Mouse (Mus musculus) gastrocnemius, adult 18-20 months (tissue): ENCODE measurements around the gene Plekhh3. TPM values are rescaled to one million over a fixed set of nuclear protein-coding genes. Genes with fewer than 3 reads are reported as not detected.
"Not testable (repeated sequence)": the region's sequence is repeated elsewhere in the genome, so short reads cannot be mapped to it uniquely, and the experiment has no call there.

Experiments used
- DNase-seq: peaks from one replicate; pipeline ENCODE4 v3.0.0; 2021; ENCODE audit warnings: low spot score
- total RNA-seq, 2 experiments: library from RNA; stranded (reverse); gene quantifications; 2 replicates each; pipeline ENCODE4 v1.2.3; 2021

The Plekhh3 gene
- total RNA-seq, 2 experiments from 2014 or later, result 19.4 to 24.2 TPM

GRCm38 (mm10) chr11:101151063-101151462, 20.1 kb downstream of the Plekhh3 start:
- no peak for DNase-seq

- DNase-seq, result peak; percentile 57
These were observed 21.7 kb downstream of the Plekhh3 start for GRCm38 (mm10) chr11:101149178-101150105.

GRCm38 (mm10) chr11:101148751-101149150, 22.4 kb downstream of the Plekhh3 start:
- DNase-seq, result no peak

GRCm38 (mm10) chr11:101146377-101146776, 24.8 kb downstream of the Plekhh3 start:
- DNase-seq, result no peak

- DNase-seq, result no peak
These were observed 27.6 kb downstream of the Plekhh3 start for GRCm38 (mm10) chr11:101143338-101144225.

GRCm38 (mm10) chr11:101142215-101142967, 28.8 kb downstream of the Plekhh3 start:
- no peak for DNase-seq

- no peak for DNase-seq
These were observed 30.1 kb downstream of the Plekhh3 start for GRCm38 (mm10) chr11:101141088-101141487.

GRCm38 (mm10) chr11:101140164-101140819, 30.9 kb downstream of the Plekhh3 start:
- DNase-seq, result no peak

GRCm38 (mm10) chr11:101138536-101139181, 32.5 kb downstream of the Plekhh3 start:
- DNase-seq, result no peak

GRCm38 (mm10) chr11:101137000-101137399, 34.2 kb downstream of the Plekhh3 start:
- no peak for DNase-seq

- DNase-seq, result no peak
These were observed 36.8 kb downstream of the Plekhh3 start for GRCm38 (mm10) chr11:101134217-101134865.

GRCm38 (mm10) chr11:101133037-101133436, 38.1 kb downstream of the Plekhh3 start:
- DNase-seq, result no peak

- no peak for DNase-seq
These were observed 39.5 kb downstream of the Plekhh3 start for GRCm38 (mm10) chr11:101131701-101132100.

- peak; percentile 45 for DNase-seq
These were observed 40.0 kb downstream of the Plekhh3 start for GRCm38 (mm10) chr11:101131187-101131586.

GRCm38 (mm10) chr11:101130056-101130756, 40.9 kb downstream of the Plekhh3 start:
- DNase-seq, result peak; percentile 89

- peak; percentile 61 for DNase-seq
These were observed 42.1 kb downstream of the Plekhh3 start for GRCm38 (mm10) chr11:101128996-101129577.

- no peak for DNase-seq
These were observed 44.1 kb downstream of the Plekhh3 start for GRCm38 (mm10) chr11:101127075-101127474.

- DNase-seq, result not testable (repeated sequence)
These were observed 46.1 kb downstream of the Plekhh3 start for GRCm38 (mm10) chr11:101125008-101125407.

GRCm38 (mm10) chr11:101124494-101124893, 46.7 kb downstream of the Plekhh3 start:
- DNase-seq, result not testable (repeated sequence)
